Mouse (Mus musculus): ENCODE measurements around the gene Ulk4. TPM values are rescaled to one million over a fixed set of nuclear protein-coding genes. Genes with fewer than 3 reads are reported as not detected.

The Ulk4 gene
- polyA plus RNA-seq, 1 experiment, result 2.9 TPM

- WGBS, result under 1% methylated on average over 95 of the region's 116 CpGs
- peaks cover 34% of the 10 kb centered on the region for H3K4me1 ChIP-seq (replicated peaks; ENCODE audit: control insufficient read depth, insufficient read depth, low read length)
- H3K36me3 ChIP-seq (ENCODE audit: control insufficient read depth, insufficient read depth, low read length), result no peaks in the 10 kb centered on the region
- no peaks in the 10 kb centered on the region for H3K27me3 ChIP-seq (ENCODE audit: control insufficient read depth, insufficient read depth, low read length)
- H3K4me3 ChIP-seq (ENCODE audit: control insufficient read depth, insufficient read depth, low read length), result peak within 1 kb of the TSS; percentile 73
- peak within 1 kb of the TSS; percentile 85 for H3K27ac ChIP-seq (ENCODE audit: control insufficient read depth, insufficient read depth, low read length)
- DNase-seq, result peak; percentile 70
- TF ChIP-seq POLR2A (IDR thresholded peaks at IDR 0.05; ENCODE audit: control insufficient read depth, extremely low read depth, insufficient read depth, low read length, poor library complexity) (peak; percentile 55), CTCF (IDR thresholded peaks at IDR 0.05; ENCODE audit: borderline replicate concordance, control insufficient read depth, extremely low read depth, insufficient read depth, low read length, poor library complexity) (no peak)
Observed at GRCm38 (mm10) chr9:121297171-121298064, 20.4 kb upstream of the Ulk4 start, which contains the start of gene Trak1. Gene Trak1, plus strand, starts transcription at chr9:121297502.

GRCm38 (mm10) chr9:121295221-121295620 is 18.2 kb upstream of the Ulk4 start:
- Histone ChIP-seq H3K27me3 (ENCODE audit: control insufficient read depth, insufficient read depth, low read length) (no peaks in the 10 kb centered on the region), H3K36me3 (ENCODE audit: control insufficient read depth, insufficient read depth, low read length) (no peaks in the 10 kb centered on the region), H3K4me3 (ENCODE audit: control insufficient read depth, insufficient read depth, low read length) (no peak overlapping the region), H3K4me1 (replicated peaks; ENCODE audit: control insufficient read depth, insufficient read depth, low read length) (peaks cover 20% of the 10 kb centered on the region), H3K27ac (ENCODE audit: control insufficient read depth, insufficient read depth, low read length) (no peak overlapping the region)
- no peak for TF ChIP-seq CTCF (IDR thresholded peaks at IDR 0.05; ENCODE audit: borderline replicate concordance, control insufficient read depth, extremely low read depth, insufficient read depth, low read length, poor library complexity)
- TF ChIP-seq POLR2A (IDR thresholded peaks at IDR 0.05; ENCODE audit: control insufficient read depth, extremely low read depth, insufficient read depth, low read length, poor library complexity), result no peak
- WGBS, result 91% methylated on average over 7 of the region's 7 CpGs
- DNase-seq, result no peak

GRCm38 (mm10) chr9:121293187-121293586 is 16.2 kb upstream of the Ulk4 start:
- DNase-seq, result no peak
- Histone ChIP-seq H3K27me3 (ENCODE audit: control insufficient read depth, insufficient read depth, low read length) (no peaks in the 10 kb centered on the region), H3K4me3 (ENCODE audit: control insufficient read depth, insufficient read depth, low read length) (no peak overlapping the region), H3K27ac (ENCODE audit: control insufficient read depth, insufficient read depth, low read length) (no peak overlapping the region), H3K4me1 (replicated peaks; ENCODE audit: control insufficient read depth, insufficient read depth, low read length) (peaks cover 4% of the 10 kb centered on the region), H3K36me3 (ENCODE audit: control insufficient read depth, insufficient read depth, low read length) (no peaks in the 10 kb centered on the region)
- TF ChIP-seq CTCF (IDR thresholded peaks at IDR 0.05; ENCODE audit: borderline replicate concordance, control insufficient read depth, extremely low read depth, insufficient read depth, low read length, poor library complexity), result no peak
- TF ChIP-seq POLR2A (IDR thresholded peaks at IDR 0.05; ENCODE audit: control insufficient read depth, extremely low read depth, insufficient read depth, low read length, poor library complexity), result no peak
- 85% methylated on average over 7 of the region's 7 CpGs for WGBS

GRCm38 (mm10) chr9:121291275-121291674 is 14.3 kb upstream of the Ulk4 start:
- no peaks in the 10 kb centered on the region for H3K36me3 ChIP-seq (ENCODE audit: control insufficient read depth, insufficient read depth, low read length)
- 90% methylated on average over 2 of the region's 2 CpGs for WGBS
- TF ChIP-seq POLR2A (IDR thresholded peaks at IDR 0.05; ENCODE audit: control insufficient read depth, extremely low read depth, insufficient read depth, low read length, poor library complexity) (no peak), CTCF (IDR thresholded peaks at IDR 0.05; ENCODE audit: borderline replicate concordance, control insufficient read depth, extremely low read depth, insufficient read depth, low read length, poor library complexity) (no peak)
- no peak overlapping the region for H3K4me3 ChIP-seq (ENCODE audit: control insufficient read depth, insufficient read depth, low read length)
- no peak for DNase-seq
- H3K27ac ChIP-seq (ENCODE audit: control insufficient read depth, insufficient read depth, low read length), result no peak overlapping the region
- H3K4me1 ChIP-seq (replicated peaks; ENCODE audit: control insufficient read depth, insufficient read depth, low read length), result peaks cover under 1% of the 10 kb centered on the region; the same call in 1 of the 2 replicates
- H3K27me3 ChIP-seq (ENCODE audit: control insufficient read depth, insufficient read depth, low read length), result no peaks in the 10 kb centered on the region

- H3K36me3 ChIP-seq (ENCODE audit: control insufficient read depth, insufficient read depth, low read length), result no peaks in the 10 kb centered on the region
- TF ChIP-seq CTCF (IDR thresholded peaks at IDR 0.05; ENCODE audit: borderline replicate concordance, control insufficient read depth, extremely low read depth, insufficient read depth, low read length, poor library complexity) (no peak), POLR2A (IDR thresholded peaks at IDR 0.05; ENCODE audit: control insufficient read depth, extremely low read depth, insufficient read depth, low read length, poor library complexity) (no peak)
- H3K27ac ChIP-seq (ENCODE audit: control insufficient read depth, insufficient read depth, low read length), result no peak overlapping the region
Observed at GRCm38 (mm10) chr9:121286325-121286901, 9.4 kb upstream of the Ulk4 start.

More at GRCm38 (mm10) chr9:121286325-121286901, 9.4 kb upstream of the Ulk4 start:
- WGBS, result 94% methylated on average over 3 of the region's 3 CpGs
- H3K4me1 ChIP-seq (replicated peaks; ENCODE audit: control insufficient read depth, insufficient read depth, low read length), result peaks cover 8% of the 10 kb centered on the region
- DNase-seq, result no peak
- H3K4me3 ChIP-seq (ENCODE audit: control insufficient read depth, insufficient read depth, low read length), result no peak overlapping the region
- H3K27me3 ChIP-seq (ENCODE audit: control insufficient read depth, insufficient read depth, low read length), result no peaks in the 10 kb centered on the region

All from thymus, adult 2 months (tissue).